Mouse (Mus musculus) limb, embryonic 10.5 days (tissue): Measurements from ENCODE around the gene Fam83e. TPM values are rescaled to one million over a fixed set of nuclear protein-coding genes. Genes with fewer than 3 reads are reported as not detected.

Source experiments
- DNase-seq: peaks from one replicate; pipeline ENCODE4 v3.0.0-alpha.2; 2017; ENCODE audit warnings: low spot score
- H3K27ac ChIP-seq: fragments of 300-500 bp; sonication (generic); 2 replicates; pipeline ENCODE4 v1.5.1; 2016; ENCODE audit warnings: mild to moderate bottlenecking
- H3K27me3 ChIP-seq: fragments of 300-500 bp; sonication (generic); 2 replicates; pipeline ENCODE4 v1.6.1; 2016; ENCODE audit warnings: low read depth, mild to moderate bottlenecking; ENCODE audit not compliant: poor library complexity, severe bottlenecking
- H3K36me3 ChIP-seq: fragments of 300-500 bp; sonication (generic); 2 replicates; pipeline ENCODE4 v1.6.1; 2016; ENCODE audit warnings: mild to moderate bottlenecking, moderate library complexity
- H3K4me1 ChIP-seq: fragments of 300-500 bp; sonication (generic); 2 replicates; pipeline ENCODE4 v1.6.1; 2016
- H3K4me3 ChIP-seq: fragments of 300-500 bp; sonication (generic); 2 replicates; pipeline ENCODE4 v1.5.1; 2016; ENCODE audit warnings: mild to moderate bottlenecking, moderate library complexity
- H3K9me3 ChIP-seq: fragments of 300-500 bp; sonication (generic); replicated peaks from 2 replicates; pipeline ENCODE4 v1.6.1; 2016; ENCODE audit warnings: mild to moderate bottlenecking
- WGBS: fragments of 180-500 bp; shearing (Covaris S2); methylation state at CpG from one replicate; pipeline ENCODE4 v1.1.7; 2016; 5-methylcytosine and 5-hydroxymethylcytosine counted together
- polyA plus RNA-seq: library from polyadenylated mRNA; unstranded; fragments of >200 nt; fragmentation: Nextera tagmentation; extraction: Ambion mirVana; gene quantifications from 2 replicates; pipeline ENCODE4 v1.2.1, GENCODE M21; 2016

Fam83e gene
- polyA plus RNA-seq, 1 experiment from 2014 or later: 2.1 TPM

DNA sequence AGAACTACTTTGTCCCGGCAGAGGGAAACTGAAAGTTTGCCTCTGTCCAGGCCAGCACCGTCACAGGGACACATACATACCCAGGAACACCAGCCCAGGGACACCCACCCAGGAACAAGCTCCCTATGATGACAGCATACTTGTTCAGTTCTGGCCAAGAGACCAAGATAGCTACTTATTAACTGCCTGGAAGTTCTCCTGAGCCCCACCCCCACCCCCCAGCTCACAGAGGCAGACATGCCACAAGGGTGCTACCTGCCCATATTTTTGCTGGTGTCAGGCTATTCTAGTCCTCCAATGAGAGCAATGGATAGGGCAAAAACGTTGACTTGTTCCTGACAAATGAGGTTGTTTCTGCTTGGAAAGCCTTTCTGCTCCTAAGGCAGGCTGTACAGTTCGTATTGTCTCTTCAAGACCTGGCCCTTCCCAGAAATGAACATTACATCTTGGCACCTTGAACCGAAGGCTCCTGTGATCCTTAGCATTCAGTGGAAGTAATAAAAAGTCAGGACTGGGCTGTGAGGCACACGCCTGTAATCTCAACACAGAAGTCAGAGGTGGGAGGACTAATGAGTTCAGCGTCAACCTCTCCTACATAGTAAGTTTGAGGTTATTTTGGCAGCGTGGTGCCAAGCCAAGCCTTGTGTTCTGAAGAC, 49.5 kb downstream of the Fam83e start:
- WGBS: 73% methylated on average over 8 of the region's 8 CpGs
- no peaks in the 10 kb centered on the region for H3K36me3 ChIP-seq
- H3K27ac ChIP-seq: no peak overlapping the region
- H3K9me3 ChIP-seq: no peaks in the 10 kb centered on the region
- H3K4me3 ChIP-seq: no peak overlapping the region
- no peak for DNase-seq
- H3K27me3 ChIP-seq: no peaks in the 10 kb centered on the region
- H3K4me1 ChIP-seq: no peaks in the 10 kb centered on the region

DNA sequence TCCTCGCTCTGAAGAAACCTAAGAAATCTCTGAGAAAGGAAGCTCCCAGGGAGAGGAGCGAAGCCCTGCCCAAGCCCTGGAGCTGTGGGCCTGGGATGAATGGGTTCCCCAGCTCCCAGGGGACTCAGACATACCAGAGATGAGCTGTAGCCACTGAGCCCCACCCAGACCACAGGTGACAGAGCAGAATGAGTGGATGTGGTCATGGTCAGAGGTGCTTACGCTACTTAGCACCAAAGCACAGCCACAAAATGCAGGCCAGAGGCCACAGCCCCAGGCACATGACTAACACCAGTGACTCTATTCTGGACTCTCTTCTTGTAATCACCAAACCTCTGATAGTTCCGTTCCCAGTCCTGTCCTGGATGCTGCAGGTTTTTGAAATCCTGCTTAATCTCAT, 50.1 kb downstream of the Fam83e start:
- H3K9me3 ChIP-seq: no peaks in the 10 kb centered on the region

GRCm38 (mm10) chr7:45775237-45775636, 54.2 kb downstream of the Fam83e start:
- 80% methylated on average over 7 of the region's 7 CpGs for WGBS
- Histone ChIP-seq H3K4me1 (peaks cover 10% of the 10 kb centered on the region; the same call in 1 of the 2 replicates), H3K27ac (no peak overlapping the region), H3K4me3 (no peak overlapping the region), H3K27me3 (peaks cover 14% of the 10 kb centered on the region), H3K9me3 (no peaks in the 10 kb centered on the region), H3K36me3 (no peaks in the 10 kb centered on the region)
- no peak for DNase-seq

More for the DNA sequence above, 50.1 kb downstream of the Fam83e start:
- H3K4me3 ChIP-seq: no peak overlapping the region
- no peaks in the 10 kb centered on the region for H3K4me1 ChIP-seq
- DNase-seq: no peak
- H3K27me3 ChIP-seq: no peaks in the 10 kb centered on the region
- no peaks in the 10 kb centered on the region for H3K36me3 ChIP-seq
- WGBS: 70% methylated on average over 4 of the region's 4 CpGs
- no peak overlapping the region for H3K27ac ChIP-seq

Other genes starting within 250 kb of the Fam83e start
- gene Tulp2, start 239.3 kb upstream of the Fam83e start, polyA plus RNA-seq: 1.8 and 2.2 TPM in 2 replicates
- not detected in 2 replicates for gene Gm45808, start 234.4 kb upstream of the Fam83e start, polyA plus RNA-seq
- 4.9 and 5.8 TPM in 2 replicates for gene Dhdh, start 232.4 kb upstream of the Fam83e start, polyA plus RNA-seq
- 116 and 125 TPM in 2 replicates for gene Nucb1, start 210.8 kb upstream of the Fam83e start, polyA plus RNA-seq
- gene Ppp1r15a, start 194.9 kb upstream of the Fam83e start, polyA plus RNA-seq: 22.4 and 25.7 TPM in 2 replicates
- 0.43 and 1.0 TPM in 2 replicates for gene Plekha4, start 194.9 kb upstream of the Fam83e start, polyA plus RNA-seq
- gene Hsd17b14, start 166.3 kb upstream of the Fam83e start, polyA plus RNA-seq: 1.0 and 1.1 TPM in 2 replicates
- 65.8 and 68.0 TPM in 2 replicates for gene Bcat2, start 151.1 kb upstream of the Fam83e start, polyA plus RNA-seq
- not detected in 2 replicates for gene Fgf21, start 105.7 kb upstream of the Fam83e start, polyA plus RNA-seq
- not detected in 2 replicates for gene Fut1, start 103.9 kb upstream of the Fam83e start, polyA plus RNA-seq
- gene Izumo1, start 99.4 kb upstream of the Fam83e start, polyA plus RNA-seq: 0.24 TPM in 1 of 2 replicates, not detected in the other
- gene Rasip1, start 93.7 kb upstream of the Fam83e start, polyA plus RNA-seq: 8.0 and 8.3 TPM in 2 replicates
- 2.2 and 3.2 TPM in 2 replicates for gene Mamstr, start 81.2 kb upstream of the Fam83e start, polyA plus RNA-seq
- gene Fut2, start 54.8 kb upstream of the Fam83e start, polyA plus RNA-seq: 0.16 and 0.21 TPM in 2 replicates
- 0.16 and 0.39 TPM in 2 replicates for gene Ntn5, start 37.2 kb upstream of the Fam83e start, polyA plus RNA-seq
- gene Sec1, start 26.8 kb upstream of the Fam83e start, polyA plus RNA-seq: 0.54 and 0.83 TPM in 2 replicates
- 2.2 and 4.9 TPM in 2 replicates for gene Car11, start 21.4 kb upstream of the Fam83e start, polyA plus RNA-seq
- 3.7 and 4.7 TPM in 2 replicates for gene Dbp, start 16.1 kb upstream of the Fam83e start, polyA plus RNA-seq
- 1,218 and 1,459 TPM in 2 replicates for gene Rpl18, start 5.8 kb upstream of the Fam83e start, polyA plus RNA-seq
- 45.5 and 49.3 TPM in 2 replicates for gene Sphk2, start 3.2 kb upstream of the Fam83e start, polyA plus RNA-seq
- gene Spaca4, start 4.6 kb downstream of the Fam83e start, polyA plus RNA-seq: not detected in 2 replicates
- 2.2 and 3.2 TPM in 2 replicates for gene Lmtk3, start 62.5 kb downstream of the Fam83e start, polyA plus RNA-seq
- gene Sult2b1, start 63.5 kb downstream of the Fam83e start, polyA plus RNA-seq: 1.8 and 2.1 TPM in 2 replicates
- gene Cyth2, start 93.4 kb downstream of the Fam83e start, polyA plus RNA-seq: 170 TPM in 2 replicates
- gene Kcnj14, start 103.6 kb downstream of the Fam83e start, polyA plus RNA-seq: 1.2 and 1.4 TPM in 2 replicates
- gene Grwd1, start 109.7 kb downstream of the Fam83e start, polyA plus RNA-seq: 116 and 156 TPM in 2 replicates
- gene Kdelr1, start 151.6 kb downstream of the Fam83e start, polyA plus RNA-seq: 36.8 and 41.2 TPM in 2 replicates
- gene Grin2d, start 157.2 kb downstream of the Fam83e start, polyA plus RNA-seq: 0.09 and 0.10 TPM in 2 replicates
- gene Syngr4, start 175.5 kb downstream of the Fam83e start, polyA plus RNA-seq: 1.4 and 1.5 TPM in 2 replicates
- gene Tmem143, start 175.7 kb downstream of the Fam83e start, polyA plus RNA-seq: 4.8 and 5.7 TPM in 2 replicates
- 18.5 and 34.5 TPM in 2 replicates for gene Emp3, start 200.2 kb downstream of the Fam83e start, polyA plus RNA-seq
- 4.4 and 6.3 TPM in 2 replicates for gene Ccdc114, start 202.9 kb downstream of the Fam83e start, polyA plus RNA-seq